In the genomic region with DNA sequence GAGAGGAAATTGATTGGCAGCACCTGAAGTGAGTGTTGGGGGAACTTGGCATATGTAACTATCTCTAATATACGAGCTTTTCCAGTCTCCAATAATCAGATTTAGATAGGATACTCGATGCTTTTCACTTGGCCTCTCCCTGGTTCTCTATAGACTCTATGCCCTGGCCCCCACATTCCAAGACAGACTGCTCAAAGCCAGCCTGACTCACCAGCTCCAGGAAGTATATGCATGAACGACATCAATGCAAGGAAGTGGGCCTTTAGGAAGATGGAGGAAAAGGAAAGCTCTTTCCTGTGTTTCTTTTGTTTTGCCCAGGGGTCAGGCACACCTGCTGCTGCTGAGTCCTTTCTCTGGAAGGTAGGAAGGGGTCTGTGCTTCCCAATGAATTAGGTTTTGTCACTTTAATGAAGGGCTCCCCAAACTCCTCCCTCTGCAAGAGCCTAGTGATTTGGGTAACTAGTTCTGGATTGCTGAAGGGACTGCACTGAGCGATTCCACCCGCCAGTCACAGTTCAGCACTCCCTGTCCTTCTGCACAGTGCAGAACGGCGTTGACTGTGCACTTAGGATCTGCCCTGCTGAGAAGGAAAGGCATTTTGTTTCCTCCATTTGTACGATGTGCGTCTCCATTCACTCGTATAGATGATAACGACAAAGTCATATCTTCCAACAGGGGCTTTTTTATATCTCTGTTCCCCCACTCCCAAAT, we compare ENCODE assay signal across 20 mouse cellular contexts.
DNase-seq lines count a peak whose midpoint lies in the region; ATAC-seq and TF ChIP-seq lines count a peak whose summit lies in the region.
"Had no signal": no experiment of that assay in that cellular context is flagged by ENCODE, and none has a peak within 500 bp of the region (broad histone marks: within the 10 kb centered on the region; RNA-seq: fewer than 3 reads in every experiment).

No protein-coding gene starts in this region.

- H3K27me3 ChIP-seq in heart, embryonic 12.5 days (replicated peaks), result no peaks in the 10 kb centered on the region
- no peaks in the 10 kb centered on the region for H3K27me3 ChIP-seq in hindbrain, embryonic 15.5 days
- no peaks in the 10 kb centered on the region for H3K27me3 ChIP-seq in hindbrain, embryonic 11.5 days (ENCODE audit: control insufficient read depth, insufficient read depth, low read length)
- H3K27me3 ChIP-seq in lung, embryonic 16.5 days (ENCODE audit: control insufficient read depth, insufficient read depth, low read depth, low read length), result no peaks in the 10 kb centered on the region
- H3K27me3 ChIP-seq: embryonic facial prominence, embryonic 12.5 days; limb, embryonic 12.5 days; liver, embryonic 13.5 days; Patski had no signal

- no peak overlapping the region for H3K4me3 ChIP-seq in heart, embryonic 12.5 days
- no peak overlapping the region for H3K4me3 ChIP-seq in hindbrain, embryonic 15.5 days
- no peak overlapping the region for H3K4me3 ChIP-seq in hindbrain, embryonic 11.5 days (ENCODE audit: low read depth, low read length)
- H3K4me3 ChIP-seq in lung, embryonic 16.5 days (ENCODE audit: low read length), result no peak overlapping the region
- H3K4me3 ChIP-seq in lung, adult 2 months (replicated peaks; ENCODE audit: extremely low read depth, low read depth, low read length), result no peak overlapping the region
- H3K4me3 ChIP-seq: embryonic facial prominence, embryonic 12.5 days; limb, embryonic 12.5 days; liver, embryonic 13.5 days; myocyte had no signal

- peak overlapping the region; percentile 49; the same call in 1 of the 2 replicates for H3K27ac ChIP-seq in heart, embryonic 12.5 days (ENCODE audit: poor library complexity, severe bottlenecking)
- H3K27ac ChIP-seq in hindbrain, embryonic 15.5 days (replicated peaks), result no peak overlapping the region; the same call in 1 of the 2 replicates
- no peak overlapping the region for H3K27ac ChIP-seq in hindbrain, embryonic 11.5 days (ENCODE audit: low read depth, low read length)
- H3K27ac ChIP-seq in lung, embryonic 16.5 days (ENCODE audit: low read length), result peak overlapping the region; percentile 51
- H3K27ac ChIP-seq: embryonic facial prominence, embryonic 12.5 days; limb, embryonic 12.5 days; liver, embryonic 13.5 days; macrophage had no signal

- ATAC-seq in heart, embryonic 12.5 days (ENCODE audit: insufficient number of reproducible peaks, low FRiP score), result no peak
- ATAC-seq in hindbrain, embryonic 15.5 days (ENCODE audit: low FRiP score, low read depth), result no peak
- no peak for ATAC-seq in hindbrain, embryonic 11.5 days (ENCODE audit: low FRiP score)
- ATAC-seq in lung, embryonic 16.5 days (ENCODE audit: low read depth), result peak; percentile 52
- ATAC-seq: forebrain, postnatal 0 days; Patski had no signal

- 34% methylated on average over 11 of the region's 11 CpGs for WGBS in heart, embryonic 12.5 days
- WGBS in hindbrain, embryonic 15.5 days, result 44% methylated on average over 11 of the region's 11 CpGs
- WGBS in hindbrain, embryonic 11.5 days, result 79% methylated on average over 11 of the region's 11 CpGs
- 53% methylated on average over 11 of the region's 11 CpGs for WGBS in lung, embryonic 16.5 days
- WGBS in lung, adult 2 months, result 49% methylated on average over 11 of the region's 11 CpGs

- DNase-seq in heart, postnatal 25 days (ENCODE audit: low spot score), result no peak
- DNase-seq in hindbrain, embryonic 11.5 days (ENCODE audit: low spot score), result no peak
- no peak for DNase-seq in lung, adult 2 months
- DNase-seq in ZHBTc4 (ENCODE audit: low read depth, low spot score), result peak; percentile 15
- DNase-seq in thymus, postnatal 10 days (ENCODE audit: low spot score in 2 of 2), result no peak
- DNase-seq: cerebellum, adult 9-10 months; forebrain, postnatal 0 days; kidney, adult 8-10 months; liver, embryonic 13.5 days; midbrain, embryonic 14.5 days; right cerebral cortex, adult 18-20 months; thymus, adult 18-20 months had no signal

- H3K4me1 ChIP-seq in heart, embryonic 12.5 days (replicated peaks), result peaks cover 72% of the 10 kb centered on the region
- peaks cover 37% of the 10 kb centered on the region for H3K4me1 ChIP-seq in hindbrain, embryonic 15.5 days (replicated peaks)
- peaks cover 5% of the 10 kb centered on the region for H3K4me1 ChIP-seq in hindbrain, embryonic 11.5 days (replicated peaks; ENCODE audit: control insufficient read depth, insufficient read depth, low read length)
- H3K4me1 ChIP-seq in lung, embryonic 16.5 days (replicated peaks; ENCODE audit: control insufficient read depth, insufficient read depth, low read length), result peaks cover 28% of the 10 kb centered on the region
- H3K4me1 ChIP-seq in lung, adult 2 months (ENCODE audit: control insufficient read depth, insufficient read depth, low read length), result peaks cover 7% of the 10 kb centered on the region; the same call in 1 of the 2 replicates

- H3K36me3 ChIP-seq in heart, embryonic 12.5 days, result peaks cover 10% of the 10 kb centered on the region
- no peaks in the 10 kb centered on the region for H3K36me3 ChIP-seq in hindbrain, embryonic 15.5 days
- no peaks in the 10 kb centered on the region for H3K36me3 ChIP-seq in hindbrain, embryonic 11.5 days (ENCODE audit: control insufficient read depth, insufficient read depth, low read length)
- no peaks in the 10 kb centered on the region for H3K36me3 ChIP-seq in lung, embryonic 16.5 days (ENCODE audit: control insufficient read depth, insufficient read depth, low read length)
- H3K36me3 ChIP-seq: embryonic facial prominence, embryonic 12.5 days; limb, embryonic 12.5 days had no signal

- TF ChIP-seq CTCF in lung, adult 2 months (IDR thresholded peaks at IDR 0.05; ENCODE audit: insufficient read depth, low read length), result no peak

- H3K4me2 ChIP-seq in heart, embryonic 12.5 days, result 0 out of 2 replicates have a peak overlapping the region, but pooled peaks have one; percentile 9
- H3K4me2 ChIP-seq in hindbrain, embryonic 15.5 days, result 0 out of 2 replicates have a peak overlapping the region, but pooled peaks have one; percentile 9
- H3K4me2 ChIP-seq in hindbrain, embryonic 11.5 days (replicated peaks; ENCODE audit: low read depth, low read length), result no peak overlapping the region
- no peak overlapping the region for H3K4me2 ChIP-seq in lung, embryonic 16.5 days (ENCODE audit: low read depth, low read length)
- H3K4me2 ChIP-seq: embryonic facial prominence, embryonic 12.5 days; limb, embryonic 12.5 days; liver, embryonic 13.5 days had no signal

- intact Hi-C loops in heart, postnatal 25 days (cut with DNase I), result no loop called here

- H3K9ac ChIP-seq in heart, embryonic 12.5 days, result peak overlapping the region; percentile 26; the same call in 1 of the 2 replicates
- H3K9ac ChIP-seq in hindbrain, embryonic 15.5 days, result no peak overlapping the region
- no peak overlapping the region for H3K9ac ChIP-seq in hindbrain, embryonic 11.5 days (ENCODE audit: low read depth, low read length)
- H3K9ac ChIP-seq in lung, embryonic 16.5 days (ENCODE audit: low read length), result peak overlapping the region; percentile 2; the same call in 1 of the 2 replicates
- H3K9ac ChIP-seq: embryonic facial prominence, embryonic 12.5 days; forebrain, postnatal 0 days; limb, embryonic 12.5 days; liver, embryonic 13.5 days had no signal

- TF ChIP-seq POLR2A in lung, adult 2 months (IDR thresholded peaks at IDR 0.05; ENCODE audit: borderline replicate concordance, extremely low read depth, low read depth, low read length), result no peak

- no peaks in the 10 kb centered on the region for H3K9me3 ChIP-seq in heart, embryonic 12.5 days (replicated peaks)
- no peaks in the 10 kb centered on the region for H3K9me3 ChIP-seq in hindbrain, embryonic 15.5 days
- no peaks in the 10 kb centered on the region for H3K9me3 ChIP-seq in hindbrain, embryonic 11.5 days (ENCODE audit: control insufficient read depth, low read length)
- H3K9me3 ChIP-seq in lung, embryonic 16.5 days (ENCODE audit: control insufficient read depth, low read length), result no peaks in the 10 kb centered on the region
- H3K9me3 ChIP-seq: embryonic facial prominence, embryonic 12.5 days; limb, embryonic 12.5 days; liver, embryonic 13.5 days had no signal

Comparison
In these comparisons a context has a peak if more than half of its experiments do, and no peak if none do; other contexts are left out.
1. H3K4me2 ChIP-seq: peak in heart, embryonic 12.5 days (single experiment) and hindbrain, embryonic 15.5 days (single experiment); none in hindbrain, embryonic 11.5 days (single experiment) and lung, embryonic 16.5 days (single experiment).
2. H3K27ac ChIP-seq: peak in heart, embryonic 12.5 days (single experiment) and lung, embryonic 16.5 days (single experiment); none in hindbrain, embryonic 15.5 days (single experiment) and hindbrain, embryonic 11.5 days (single experiment).
3. H3K9ac ChIP-seq: peak in heart, embryonic 12.5 days (single experiment) and lung, embryonic 16.5 days (single experiment); none in hindbrain, embryonic 15.5 days (single experiment) and hindbrain, embryonic 11.5 days (single experiment).